Mouse (Mus musculus) stomach, postnatal 0 days (tissue): Measurements from ENCODE around the gene Tnfsf13.

ENCODE experiments used
- CTCF ChIP-seq: IDR thresholded peaks from 2 replicates; pipeline ENCODE4 v1.5.1; 2016; ENCODE audit warnings: antibody characterized with exemption, low read depth, mild to moderate bottlenecking, moderate library complexity
- EP300 ChIP-seq: optimal IDR thresholded peaks from 2 replicates; pipeline ENCODE3; 2016; ENCODE audit warnings: antibody characterized with exemption

GRCm38 (mm10) chr11:69683576-69683975 is 2.0 kb downstream of the Tnfsf13 start:
- TF ChIP-seq CTCF, result no peak
- no peak for TF ChIP-seq EP300
